Mouse (Mus musculus) left cerebral cortex, postnatal 36 days (tissue): ENCODE results near the gene Kcnh4. TPM values are rescaled to one million over a fixed set of nuclear protein-coding genes. Genes with fewer than 3 reads are reported as not detected.

Experiments used
- DNase-seq, 2 experiments: peaks; one replicate each; pipeline ENCODE4 v3.0.0; 2021 to 2022; ENCODE audit warnings: low spot score in 2 of 2, mixed read lengths in 1 of 2
- intact Hi-C: fragments of 180-260 bp; cut with DNase I; formaldehyde crosslinking; loops from one replicate; pipeline ENCODE4 v1.15.1; 2025
- total RNA-seq, 2 experiments: library from RNA; stranded (reverse); gene quantifications; 2 replicates each; pipeline ENCODE4 v1.2.3; 2021

Kcnh4 gene
- total RNA-seq, 2 experiments from 2014 or later, result 12.6 to 19.1 TPM

- intact Hi-C loops, result loop anchor here (2.0 kb wide), 1 partner anchor 46 kb away; no protein-coding TSS in a partner anchor
- peak; percentile 56 to 73 for DNase-seq
These were observed 45.2 kb downstream of the Kcnh4 start for GRCm38 (mm10) chr11:100714534-100714915.

GRCm38 (mm10) chr11:100713735-100714533, 45.8 kb downstream of the Kcnh4 start, which contains the start of gene Hspb9:
Gene Hspb9 (plus strand): TSS chr11:100713850.
- peak; percentile 40 to 55 for DNase-seq
- intact Hi-C loops, result loop anchor here (2.0 kb wide), 1 partner anchor 47 kb away; no protein-coding TSS in a partner anchor

- intact Hi-C loops, result no loop called here
- DNase-seq, result no peak
These were observed 46.6 kb downstream of the Kcnh4 start for GRCm38 (mm10) chr11:100713174-100713573.

- intact Hi-C loops, result no loop called here
- DNase-seq, result peak; percentile 85 to 89
These were observed 47.7 kb downstream of the Kcnh4 start, which contains the start of gene Kat2a for GRCm38 (mm10) chr11:100711783-100712615. Gene Kat2a (minus strand): TSS chr11:100712465.

GRCm38 (mm10) chr11:100710977-100711376, 48.8 kb downstream of the Kcnh4 start:
- intact Hi-C loops, result no loop called here
- no peak for DNase-seq

GRCm38 (mm10) chr11:100710528-100710927, 49.2 kb downstream of the Kcnh4 start:
- no peak for DNase-seq
- intact Hi-C loops, result no loop called here

GRCm38 (mm10) chr11:100709201-100709810, 50.4 kb downstream of the Kcnh4 start:
- intact Hi-C loops, result loop anchor here (10.0 kb wide), 1 partner anchor 285 kb away; no protein-coding TSS in a partner anchor
- DNase-seq, result no peak

GRCm38 (mm10) chr11:100705095-100705747, 54.5 kb downstream of the Kcnh4 start:
- no peak for DNase-seq
- intact Hi-C loops, result loop anchor here (10.0 kb wide), 1 partner anchor 280 kb away; no protein-coding TSS in a partner anchor

- intact Hi-C loops, result loop anchor here (2.0 to 10.0 kb wide), 2 partner anchors 133 to 279 kb away; no protein-coding TSS in a partner anchor
- DNase-seq, result no peak
These were observed 55.8 kb downstream of the Kcnh4 start, which contains the start of gene Dhx58 for GRCm38 (mm10) chr11:100703851-100704531. Gene Dhx58 (minus strand): TSS chr11:100704271.

GRCm38 (mm10) chr11:100703366-100703765, 56.4 kb downstream of the Kcnh4 start:
- no peak for DNase-seq
- intact Hi-C loops, result loop anchor here (2.0 to 10.0 kb wide), 2 partner anchors 133 to 279 kb away; no protein-coding TSS in a partner anchor

GRCm38 (mm10) chr11:100702906-100703305, 56.8 kb downstream of the Kcnh4 start:
- DNase-seq, result no peak
- intact Hi-C loops, result loop anchor here (2.0 to 10.0 kb wide), 2 partner anchors 132 to 278 kb away; no protein-coding TSS in a partner anchor

- peak; percentile 40 to 59 for DNase-seq
- intact Hi-C loops, result loop anchor here (2.0 to 10.0 kb wide), 2 partner anchors 131 to 277 kb away; no protein-coding TSS in a partner anchor
These were observed 57.5 kb downstream of the Kcnh4 start for GRCm38 (mm10) chr11:100702081-100702851.

- DNase-seq, result no peak
- intact Hi-C loops, result loop anchor here (10.0 kb wide), 1 partner anchor 276 kb away; no protein-coding TSS in a partner anchor
These were observed 58.4 kb downstream of the Kcnh4 start for GRCm38 (mm10) chr11:100701301-100701700.

- intact Hi-C loops, result loop anchor here (10.0 kb wide), 1 partner anchor 276 kb away; no protein-coding TSS in a partner anchor
- DNase-seq, result no peak
These were observed 59.0 kb downstream of the Kcnh4 start for GRCm38 (mm10) chr11:100700710-100701109.

- DNase-seq, result no peak
- intact Hi-C loops, result loop anchor here (10.0 kb wide), 1 partner anchor 343 kb away; the partner anchor contains the start of gene Hap1
These were observed 61.8 kb downstream of the Kcnh4 start for GRCm38 (mm10) chr11:100697921-100698320.

- intact Hi-C loops, result loop anchor here (1.0 to 10.0 kb wide), 3 partner anchors 68 to 340 kb away; partner anchors contain the start of gene Hap1
These were observed 64.8 kb downstream of the Kcnh4 start for GRCm38 (mm10) chr11:100694926-100695325.

GRCm38 (mm10) chr11:100693154-100693553, 66.6 kb downstream of the Kcnh4 start:
- intact Hi-C loops, result loop anchor here (10.0 kb wide), 1 partner anchor 338 kb away; the partner anchor contains the start of gene Hap1
- no peak for DNase-seq

More at GRCm38 (mm10) chr11:100694926-100695325, 64.8 kb downstream of the Kcnh4 start:
- DNase-seq, result peak; percentile 52 to 76
